Mouse (Mus musculus) liver, adult 2 months (tissue): ENCODE results near the gene Ubac2. TPM values are rescaled to one million over a fixed set of nuclear protein-coding genes. Genes with fewer than 3 reads are reported as not detected.

Experiments used
- DNase-seq: peaks from one replicate; pipeline ENCODE4 v3.0.0-alpha.2; 2011; ENCODE audit warnings: low read depth, low spot score; ENCODE audit errors: extremely low read depth
- H3K27ac ChIP-seq: fragments of 200-500 bp; replicated peaks from 2 replicates; pipeline ENCODE4 v1.5.1; 2012; ENCODE audit warnings: low read depth, mild to moderate bottlenecking, control low read depth, inconsistent platforms, low read length; ENCODE audit not compliant: insufficient read depth
- H3K27me3 ChIP-seq: fragments of 200-500 bp; 2 replicates; pipeline ENCODE4 v1.6.1; 2012; ENCODE audit warnings: mild to moderate bottlenecking, moderate library complexity, low read length, inconsistent platforms; ENCODE audit not compliant: control insufficient read depth, insufficient read depth
- H3K36me3 ChIP-seq: fragments of 200-500 bp; 2 replicates; pipeline ENCODE4 v1.6.1; 2012; ENCODE audit warnings: low read length, inconsistent platforms; ENCODE audit not compliant: control insufficient read depth, insufficient read depth
- H3K4me1 ChIP-seq: fragments of 200-500 bp; 2 replicates; pipeline ENCODE4 v1.6.1; 2011; ENCODE audit warnings: low read length; ENCODE audit not compliant: control insufficient read depth, insufficient read depth
- H3K4me3 ChIP-seq: fragments of 200-500 bp; 2 replicates; pipeline ENCODE4 v1.5.1; 2011; ENCODE audit warnings: low read depth, mild to moderate bottlenecking, control low read depth, low read length, moderate library complexity; ENCODE audit not compliant: insufficient read depth
- H3K79me2 ChIP-seq: fragments of 200-500 bp; 2 replicates; pipeline ENCODE4 v1.6.1; 2012; ENCODE audit warnings: inconsistent platforms, mild to moderate bottlenecking, low read length, moderate library complexity; ENCODE audit not compliant: control insufficient read depth, insufficient read depth
- H3K9ac ChIP-seq: fragments of 200-500 bp; 2 replicates; pipeline ENCODE4 v1.6.1; 2012; ENCODE audit warnings: low read depth, mild to moderate bottlenecking, control low read depth, inconsistent platforms, low read length
- CTCF ChIP-seq: fragments of 200-500 bp; IDR thresholded peaks from 2 replicates; pipeline ENCODE4 v1.5.1; 2011; ENCODE audit warnings: low read depth, low read length, control low read depth
- POLR2A ChIP-seq: fragments of 200-500 bp; IDR thresholded peaks from 2 replicates; pipeline ENCODE4 v1.6.1; 2011; ENCODE audit warnings: low read length, control low read depth; ENCODE audit not compliant: insufficient read depth; ENCODE audit errors: extremely low read depth
- WGBS: fragments of 180-500 bp; shearing (Covaris S2); methylation state at CpG from one replicate; pipeline ENCODE4 v1.1.7; 2018; 5-methylcytosine and 5-hydroxymethylcytosine counted together
- polyA plus RNA-seq: library from polyadenylated mRNA; depleted of rRNA; stranded (reverse); fragments of >200 nt; gene quantifications from 2 replicates; pipeline ENCODE4 v1.2.3, GENCODE M21; 2012
- total RNA-seq: library from RNA; depleted of rRNA; stranded (reverse); fragments of >200 nt; gene quantifications from 2 replicates; pipeline ENCODE4 v1.2.3, GENCODE M21; 2014

Ubac2 gene
- total and polyA plus RNA-seq, 2 experiments = 20.3 to 49.4 TPM

DNA sequence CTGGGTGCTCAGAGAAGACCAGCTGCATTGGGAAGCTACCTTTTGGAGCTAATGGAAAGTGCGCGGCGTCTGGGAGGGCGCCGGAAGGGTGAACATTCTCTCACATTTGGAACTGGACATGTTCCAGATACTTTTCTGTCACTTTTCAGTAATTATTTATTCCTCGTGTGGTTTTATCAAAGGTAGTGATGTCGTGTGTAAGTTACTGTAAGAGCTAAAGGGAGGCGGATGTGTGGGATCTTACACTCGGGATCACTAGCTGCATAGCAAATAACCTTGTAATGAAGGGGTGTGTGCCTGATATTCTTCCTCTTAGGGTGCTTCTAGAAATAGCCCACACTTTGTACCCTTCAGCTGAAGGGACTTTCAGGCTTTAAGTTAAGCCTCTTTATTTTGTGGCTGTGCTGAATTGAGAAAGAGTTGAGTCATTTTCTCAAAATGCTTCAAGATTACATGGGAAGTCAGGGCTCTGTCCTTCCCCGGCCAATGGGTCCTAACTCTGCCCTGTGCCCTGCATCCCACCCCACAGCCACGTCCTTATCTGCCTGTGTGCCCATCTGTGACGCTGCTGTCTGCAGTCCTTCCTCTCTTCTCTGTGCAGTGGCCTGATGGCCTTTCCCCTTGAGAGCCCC is 83.2 kb downstream of the Ubac2 start:
- 70% methylated on average over 12 of the region's 12 CpGs for WGBS
- Histone ChIP-seq H3K27ac (peak overlapping the region; percentile 10), H3K9ac (no peak overlapping the region), H3K27me3 (no peaks in the 10 kb centered on the region), H3K4me3 (no peak overlapping the region), H3K79me2 (no peaks in the 10 kb centered on the region; the same call in 1 of the 2 replicates), H3K36me3 (no peaks in the 10 kb centered on the region), H3K4me1 (peaks cover 2% of the 10 kb centered on the region)
- DNase-seq = no peak
- TF ChIP-seq POLR2A (no peak), CTCF (no peak)

DNA sequence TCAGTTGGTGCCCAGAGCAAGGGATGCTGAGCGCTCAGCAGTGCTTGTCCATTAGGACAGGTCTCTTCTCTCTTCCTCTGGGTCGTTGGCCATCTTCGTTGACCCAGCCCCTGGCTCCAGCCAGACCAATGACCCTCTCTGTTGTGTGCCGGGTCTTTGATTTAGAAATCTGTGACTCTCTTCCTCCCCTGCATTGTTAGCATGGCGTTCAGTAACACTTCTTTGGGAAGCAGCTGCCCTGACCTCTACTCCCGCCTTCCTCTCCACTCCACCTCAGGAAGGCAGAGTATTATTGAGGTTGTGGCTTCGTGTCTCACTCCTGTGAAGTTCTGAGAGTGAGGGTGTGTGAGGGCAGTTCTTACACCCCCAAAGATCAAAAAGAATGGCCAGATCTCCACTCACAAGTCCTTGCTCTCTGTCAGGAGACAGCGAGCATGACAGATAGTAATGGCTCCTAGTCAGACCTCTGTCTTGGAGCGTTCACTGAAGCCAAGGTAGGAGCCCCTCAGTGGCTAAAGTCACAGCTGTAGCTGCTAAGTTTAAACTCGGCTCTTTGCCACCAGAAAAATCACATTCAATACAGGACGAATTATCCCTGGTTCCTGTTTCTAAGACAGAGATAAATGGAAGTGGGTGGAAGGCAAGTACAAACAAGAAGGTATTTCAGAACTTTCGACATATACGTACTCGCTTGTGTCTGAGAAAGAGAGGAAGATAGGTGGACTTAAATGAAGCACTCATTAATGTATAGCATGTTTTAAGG is 83.9 kb downstream of the Ubac2 start:
- H3K4me1 ChIP-seq = peaks cover 2% of the 10 kb centered on the region

DNA sequence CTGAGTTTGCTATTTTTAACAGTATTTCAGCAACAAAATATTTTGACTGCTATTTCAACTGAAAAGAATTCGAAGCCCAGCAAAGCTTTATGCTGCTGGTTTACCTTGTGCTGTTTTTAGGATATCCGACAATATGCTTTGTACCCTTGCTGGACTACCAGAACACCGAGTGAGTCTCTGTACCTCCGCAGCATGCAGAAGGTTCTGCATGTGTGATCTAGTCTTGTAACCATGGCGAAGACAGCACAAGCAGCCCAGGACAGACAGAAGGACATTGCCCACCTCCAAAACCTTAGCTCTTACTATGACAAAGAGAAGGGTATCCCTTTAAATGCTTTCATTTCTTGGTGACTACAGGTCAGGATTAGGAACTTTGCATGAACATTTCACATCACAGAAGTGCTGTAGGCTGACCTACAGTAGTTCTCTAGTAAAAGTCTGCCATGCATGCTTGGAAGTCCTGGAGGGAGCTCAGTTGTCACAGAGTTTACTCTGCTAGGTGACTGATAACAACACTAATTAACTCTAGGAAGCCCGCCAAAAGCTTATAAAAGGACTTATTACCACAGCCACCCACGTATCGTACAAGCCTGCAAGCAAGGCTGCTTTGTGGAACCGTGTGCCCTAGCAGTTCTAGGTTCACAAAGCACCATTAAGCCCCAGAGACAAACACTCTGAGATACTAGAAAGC is 85.0 kb downstream of the Ubac2 start:
- no peak for TF ChIP-seq POLR2A
- TF ChIP-seq CTCF = no peak
- 62% methylated on average over 9 of the region's 9 CpGs for WGBS
- DNase-seq = no peak

More for the DNA sequence above, 83.9 kb downstream of the Ubac2 start:
- no peaks in the 10 kb centered on the region for H3K36me3 ChIP-seq
- no peak overlapping the region for H3K9ac ChIP-seq
- no peak for DNase-seq
- TF ChIP-seq POLR2A (no peak), CTCF (no peak)
- WGBS = 76% methylated on average over 14 of the region's 14 CpGs
- H3K79me2 ChIP-seq = no peaks in the 10 kb centered on the region; the same call in 1 of the 2 replicates
- no peak overlapping the region for H3K4me3 ChIP-seq
- H3K27me3 ChIP-seq = no peaks in the 10 kb centered on the region
- H3K27ac ChIP-seq = peak overlapping the region; percentile 51

DNA sequence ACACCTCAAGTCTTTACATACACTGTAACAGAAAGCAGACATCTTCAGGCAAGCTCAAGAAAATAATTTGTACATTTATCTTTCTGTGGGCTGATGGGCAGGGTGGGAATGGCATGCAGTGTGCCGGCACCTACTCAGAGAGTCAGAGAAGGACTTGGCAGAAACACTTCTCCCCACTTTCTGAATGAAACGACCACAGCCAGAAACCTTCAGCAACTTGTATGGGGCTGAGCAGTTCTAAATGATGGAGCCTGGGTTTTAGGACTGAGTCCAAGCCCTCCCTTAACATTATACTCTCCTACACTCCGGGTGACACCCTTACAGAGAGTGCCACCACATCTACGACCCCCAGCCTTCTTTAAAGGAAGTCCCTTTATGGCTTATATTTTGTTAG is 85.5 kb downstream of the Ubac2 start:
- peaks cover 2% of the 10 kb centered on the region for H3K4me1 ChIP-seq
- H3K36me3 ChIP-seq = no peaks in the 10 kb centered on the region
- no peak for TF ChIP-seq CTCF
- no peak for TF ChIP-seq POLR2A
- no peak for DNase-seq
- H3K27me3 ChIP-seq = no peaks in the 10 kb centered on the region
- H3K4me3 ChIP-seq = no peak overlapping the region
- WGBS = 62% methylated on average over 4 of the region's 4 CpGs
- no peak overlapping the region for H3K27ac ChIP-seq
- H3K79me2 ChIP-seq = no peaks in the 10 kb centered on the region; the same call in 1 of the 2 replicates
- peak overlapping the region; percentile 36; the same call in 1 of the 2 replicates for H3K9ac ChIP-seq

More for the DNA sequence above, 85.0 kb downstream of the Ubac2 start:
- Histone ChIP-seq H3K4me1 (peaks cover 2% of the 10 kb centered on the region), H3K27me3 (no peaks in the 10 kb centered on the region), H3K9ac (no peak overlapping the region; the same call in 1 of the 2 replicates), H3K36me3 (no peaks in the 10 kb centered on the region), H3K79me2 (no peaks in the 10 kb centered on the region; the same call in 1 of the 2 replicates), H3K4me3 (no peak overlapping the region), H3K27ac (no peak overlapping the region)

DNA sequence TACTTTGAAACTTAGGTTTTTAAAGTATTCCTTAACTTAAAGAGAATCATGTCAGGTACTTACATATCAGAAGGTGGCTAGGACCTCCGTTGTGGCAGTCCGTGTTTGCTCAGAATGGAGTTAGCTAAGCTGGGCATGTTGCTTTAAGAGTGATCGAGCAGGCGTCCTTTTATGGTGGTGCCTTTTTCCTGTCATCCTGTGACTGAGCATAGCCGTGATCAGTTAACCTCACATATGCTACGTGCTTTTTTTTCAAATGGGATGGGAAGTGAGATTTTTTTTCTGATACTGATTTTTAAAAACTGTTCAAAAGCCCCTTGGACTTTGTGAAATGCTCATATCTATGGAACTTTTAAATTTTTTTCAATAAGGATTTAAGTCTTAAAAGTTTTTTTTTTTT is 86.6 kb downstream of the Ubac2 start, which contains the start of gene Gpr183:
TSS of gene Gpr183 (minus strand) at position 206 of the 400 bp plus-strand sequence.
- peaks cover 2% of the 10 kb centered on the region for H3K4me1 ChIP-seq
- H3K4me3 ChIP-seq = no peak within 1 kb of the TSS
- H3K9ac ChIP-seq = peak within 1 kb of the TSS; percentile 36; the same call in 1 of the 2 replicates
- H3K27ac ChIP-seq = no peak within 1 kb of the TSS
- no peaks in the 10 kb centered on the region for H3K36me3 ChIP-seq
- peaks cover 2% of the 10 kb centered on the region; the same call in 1 of the 2 replicates for H3K79me2 ChIP-seq
- H3K27me3 ChIP-seq = no peaks in the 10 kb centered on the region
- TF ChIP-seq CTCF (no peak), POLR2A (no peak)
- no peak for DNase-seq
- WGBS = 78% methylated on average over 6 of the region's 6 CpGs
